Mouse (Mus musculus): Measurements from ENCODE around the gene Atxn2.

GRCm38 (mm10) chr5:121861964-121862363, 150.8 kb downstream of the Atxn2 start:
- TF ChIP-seq GATA1 (IDR thresholded peaks at IDR 0.05; ENCODE audit: borderline replicate concordance, low read length), result no peak
- TF ChIP-seq FLI1 (IDR thresholded peaks at IDR 0.05; ENCODE audit: low read length), result no peak
